Mouse (Mus musculus): ENCODE measurements around the gene Jam3. TPM values are rescaled to one million over a fixed set of nuclear protein-coding genes. Genes with fewer than 3 reads are reported as not detected.

Gene Jam3
- polyA plus RNA-seq, 1 experiment from 2014 or later = 94.7 TPM

DNA sequence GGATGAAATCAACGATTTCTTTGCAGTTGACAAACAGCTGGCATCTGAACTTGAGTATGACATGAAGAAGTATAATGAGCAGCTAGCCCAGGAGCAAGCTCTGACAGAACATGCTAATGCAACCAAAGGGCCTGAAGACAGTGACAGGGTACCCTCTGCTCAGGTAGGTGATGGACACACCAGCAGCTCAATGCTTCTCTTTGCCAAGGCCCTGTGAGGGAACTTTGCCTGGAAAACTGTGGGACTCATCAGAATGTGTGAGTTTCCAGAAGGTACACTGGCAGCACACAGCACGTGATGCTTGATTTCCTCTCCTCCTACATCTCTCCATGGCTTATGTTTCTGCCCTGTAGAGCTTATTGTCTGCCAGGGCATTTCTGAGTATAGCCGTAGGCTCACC, 67.8 kb downstream of the Jam3 start:
- H3K4me3 ChIP-seq (replicated peaks) = no peak overlapping the region
- no peak overlapping the region for H3K9ac ChIP-seq
- no peak for ATAC-seq (ENCODE audit: insufficient number of reproducible peaks, low FRiP score, low TSS enrichment, low read depth)
- WGBS = 87% methylated on average over 3 of the region's 3 CpGs
- peaks cover 80% of the 10 kb centered on the region for H3K36me3 ChIP-seq
- H3K27me3 ChIP-seq = no peaks in the 10 kb centered on the region
- H3K4me1 ChIP-seq = no peaks in the 10 kb centered on the region
- H3K4me2 ChIP-seq (replicated peaks) = no peak overlapping the region
- no peak overlapping the region for H3K27ac ChIP-seq (replicated peaks)
- no peaks in the 10 kb centered on the region for H3K9me3 ChIP-seq (replicated peaks)

- ATAC-seq (ENCODE audit: insufficient number of reproducible peaks, low FRiP score, low TSS enrichment, low read depth) = no peak
- Histone ChIP-seq H3K9ac (no peak overlapping the region), H3K4me3 (replicated peaks) (no peak overlapping the region), H3K4me1 (no peaks in the 10 kb centered on the region), H3K36me3 (peaks cover 75% of the 10 kb centered on the region), H3K27ac (replicated peaks) (no peak overlapping the region), H3K27me3 (no peaks in the 10 kb centered on the region), H3K4me2 (replicated peaks) (no peak overlapping the region), H3K9me3 (replicated peaks) (no peaks in the 10 kb centered on the region)
- WGBS = 88% methylated on average over 5 of the region's 5 CpGs
Measured at GRCm38 (mm10) chr9:27086256-27086655, 69.0 kb downstream of the Jam3 start.

DNA sequence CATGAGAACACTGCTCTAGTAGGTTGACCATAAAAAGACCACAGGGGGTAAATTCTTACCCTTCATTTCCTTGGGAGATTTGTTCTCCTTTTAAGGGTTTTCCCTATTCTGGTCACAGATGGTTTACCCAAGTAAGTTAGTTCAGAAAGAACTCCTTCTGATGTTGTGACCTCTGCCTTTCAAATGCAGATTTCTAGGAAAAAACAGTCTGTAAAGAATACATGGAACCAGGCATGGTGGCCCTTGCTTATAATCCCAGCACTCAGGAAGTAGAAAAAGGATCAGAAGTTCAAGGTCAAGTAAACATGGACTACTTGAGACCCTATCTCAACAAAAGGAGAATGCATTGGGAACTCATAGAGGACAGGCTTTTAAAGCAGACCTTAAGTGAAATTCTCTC, 79.4 kb downstream of the Jam3 start:
- Histone ChIP-seq H3K27ac (replicated peaks) (no peak overlapping the region), H3K4me1 (no peaks in the 10 kb centered on the region), H3K36me3 (peaks cover 56% of the 10 kb centered on the region), H3K9me3 (replicated peaks) (no peaks in the 10 kb centered on the region), H3K4me2 (replicated peaks) (no peak overlapping the region), H3K4me3 (replicated peaks) (no peak overlapping the region), H3K9ac (no peak overlapping the region), H3K27me3 (no peaks in the 10 kb centered on the region)
- ATAC-seq (ENCODE audit: insufficient number of reproducible peaks, low FRiP score, low TSS enrichment, low read depth) = no peak

- Histone ChIP-seq H3K9ac (no peak overlapping the region), H3K36me3 (peaks cover 59% of the 10 kb centered on the region), H3K9me3 (replicated peaks) (no peaks in the 10 kb centered on the region), H3K4me3 (replicated peaks) (no peak overlapping the region), H3K4me1 (no peaks in the 10 kb centered on the region), H3K27ac (replicated peaks) (no peak overlapping the region), H3K27me3 (no peaks in the 10 kb centered on the region), H3K4me2 (replicated peaks) (no peak overlapping the region)
- 75% methylated on average over 1 of the region's 1 CpGs for WGBS
- ATAC-seq (ENCODE audit: insufficient number of reproducible peaks, low FRiP score, low TSS enrichment, low read depth) = no peak
Measured at GRCm38 (mm10) chr9:27074677-27075076, 80.5 kb downstream of the Jam3 start.

GRCm38 (mm10) chr9:27070895-27071294, 84.3 kb downstream of the Jam3 start:
- H3K9ac ChIP-seq = no peak overlapping the region
- no peaks in the 10 kb centered on the region for H3K27me3 ChIP-seq
- no peaks in the 10 kb centered on the region for H3K9me3 ChIP-seq (replicated peaks)
- peaks cover 62% of the 10 kb centered on the region for H3K36me3 ChIP-seq
- ATAC-seq (ENCODE audit: insufficient number of reproducible peaks, low FRiP score, low TSS enrichment, low read depth) = no peak
- 83% methylated on average over 4 of the region's 4 CpGs for whole genome bisulfite sequencing
- no peak overlapping the region for H3K4me2 ChIP-seq (replicated peaks)
- H3K4me1 ChIP-seq = no peaks in the 10 kb centered on the region
- H3K4me3 ChIP-seq (replicated peaks) = no peak overlapping the region
- H3K27ac ChIP-seq (replicated peaks) = no peak overlapping the region

GRCm38 (mm10) chr9:27058341-27058740, 96.9 kb downstream of the Jam3 start:
- Histone ChIP-seq H3K4me2 (replicated peaks) (no peak overlapping the region), H3K4me3 (replicated peaks) (no peak overlapping the region), H3K27ac (replicated peaks) (no peak overlapping the region), H3K4me1 (no peaks in the 10 kb centered on the region), H3K36me3 (peaks cover 79% of the 10 kb centered on the region), H3K9me3 (replicated peaks) (no peaks in the 10 kb centered on the region), H3K9ac (no peak overlapping the region), H3K27me3 (no peaks in the 10 kb centered on the region)
- no peak for ATAC-seq (ENCODE audit: insufficient number of reproducible peaks, low FRiP score, low TSS enrichment, low read depth)
- WGBS = 92% methylated on average over 5 of the region's 5 CpGs

GRCm38 (mm10) chr9:27049492-27049891, 105.7 kb downstream of the Jam3 start:
- no peak overlapping the region for H3K4me3 ChIP-seq (replicated peaks)
- H3K9ac ChIP-seq = no peak overlapping the region
- H3K27ac ChIP-seq (replicated peaks) = no peak overlapping the region
- 89% methylated on average over 2 of the region's 2 CpGs for WGBS
- no peak overlapping the region for H3K4me2 ChIP-seq (replicated peaks)
- ATAC-seq (ENCODE audit: insufficient number of reproducible peaks, low FRiP score, low TSS enrichment, low read depth) = no peak
- H3K36me3 ChIP-seq = peaks cover 78% of the 10 kb centered on the region
- no peaks in the 10 kb centered on the region for H3K4me1 ChIP-seq
- H3K9me3 ChIP-seq (replicated peaks) = no peaks in the 10 kb centered on the region
- no peaks in the 10 kb centered on the region for H3K27me3 ChIP-seq

Other genes with a start within 250 kb of the Jam3 start
- 0.21 and 0.26 TPM in 2 replicates for gene Gm1110, start 232.3 kb downstream of the Jam3 start, polyA plus RNA-seq (2015; fragmentation: Nextera tagmentation; extraction: Ambion mirVana)
- 54.4 and 56.2 TPM in 2 replicates for gene Acad8, start 155.9 kb downstream of the Jam3 start, polyA plus RNA-seq (2015; fragmentation: Nextera tagmentation; extraction: Ambion mirVana)
- gene Thyn1, start 155.7 kb downstream of the Jam3 start, polyA plus RNA-seq (2015; fragmentation: Nextera tagmentation; extraction: Ambion mirVana) = 111 and 113 TPM in 2 replicates
- 37.9 and 39.9 TPM in 2 replicates for gene Vps26b, start 125.4 kb downstream of the Jam3 start, polyA plus RNA-seq (2015; fragmentation: Nextera tagmentation; extraction: Ambion mirVana)
- 23.6 and 25.2 TPM in 2 replicates for gene Ncapd3, start 125.2 kb downstream of the Jam3 start, polyA plus RNA-seq (2015; fragmentation: Nextera tagmentation; extraction: Ambion mirVana)
- 2.6 and 2.8 TPM in 2 replicates for gene Igsf9b, start 143.8 kb upstream of the Jam3 start, polyA plus RNA-seq (2015; fragmentation: Nextera tagmentation; extraction: Ambion mirVana)
- gene Spata19, start 241.4 kb upstream of the Jam3 start, polyA plus RNA-seq (2015; fragmentation: Nextera tagmentation; extraction: Ambion mirVana) = not detected in 2 replicates